In the genomic region with DNA sequence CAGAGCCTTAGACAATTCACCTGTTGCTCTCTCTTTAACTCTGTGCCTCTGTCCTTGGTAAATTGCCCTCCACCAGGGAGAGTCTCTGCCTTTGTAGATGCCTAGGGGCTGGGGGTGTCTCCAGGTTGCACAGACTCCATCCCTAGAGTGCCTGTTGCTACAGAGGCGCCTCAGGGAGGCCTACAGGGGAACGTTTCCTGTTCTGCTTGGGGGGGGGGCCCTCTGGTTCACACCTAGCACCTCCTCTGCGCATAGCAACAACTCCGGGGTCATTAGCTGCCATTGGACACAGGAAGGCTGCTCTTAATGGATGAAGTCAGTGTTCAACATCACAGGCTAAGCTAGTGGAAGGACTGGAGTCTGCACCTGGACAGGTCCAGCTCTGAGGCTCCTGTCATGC, we compare ENCODE assay signal across 26 mouse cellular contexts. TPM values are rescaled to one million over a fixed set of nuclear protein-coding genes. Genes with fewer than 3 reads are reported as not detected.
DNase-seq lines count a peak whose midpoint lies in the region; ATAC-seq and TF ChIP-seq lines count a peak whose summit lies in the region.
"Had no signal": no experiment of that assay in that cellular context is flagged by ENCODE, and none has a peak within 500 bp of the region (broad histone marks: within the 10 kb centered on the region; RNA-seq: fewer than 3 reads in every experiment).

No protein-coding gene starts in this region.

- 36% methylated on average over 4 of the region's 4 CpGs for WGBS in heart, embryonic 11.5 days (ENCODE audit: insufficient replicate concordance)
- WGBS in heart, adult 2 months, result 62% methylated on average over 4 of the region's 4 CpGs
- WGBS in embryonic facial prominence, embryonic 13.5 days, result 41% methylated on average over 4 of the region's 4 CpGs
- WGBS in limb, embryonic 10.5 days, result 25% methylated on average over 4 of the region's 4 CpGs
- 52% methylated on average over 4 of the region's 4 CpGs for WGBS in hindbrain, postnatal 0 days

- no peak overlapping the region for H3K27ac ChIP-seq in heart, embryonic 11.5 days (ENCODE audit: low read depth, low read length)
- no peak overlapping the region for H3K27ac ChIP-seq in heart, adult 2 months
- H3K27ac ChIP-seq in embryonic facial prominence, embryonic 13.5 days, result peak overlapping the region; percentile 29; the same call in 1 of the 2 replicates
- H3K27ac ChIP-seq in limb, embryonic 10.5 days, result peak overlapping the region; percentile 75
- no peak overlapping the region for H3K27ac ChIP-seq in hindbrain, postnatal 0 days
- H3K27ac ChIP-seq: forebrain, embryonic 12.5 days; heart, embryonic 13.5 days; hindbrain, embryonic 14.5 days; left cerebral cortex, adult 2 months; liver, embryonic 12.5 days; midbrain, embryonic 12.5 days; neural tube, embryonic 12.5 days; stomach, postnatal 0 days had no signal

- TF ChIP-seq CTCF in heart, adult 2 months (IDR thresholded peaks at IDR 0.05), result no peak
- no peak for TF ChIP-seq CTCF in hindbrain, postnatal 0 days (IDR thresholded peaks at IDR 0.05; ENCODE audit: low read depth)

- no peaks in the 10 kb centered on the region for H3K79me2 ChIP-seq in heart, adult 2 months (replicated peaks; ENCODE audit: control insufficient read depth, insufficient read depth, low read length)

- no peak for TF ChIP-seq EP300 in heart, adult 2 months (IDR thresholded peaks at IDR 0.05; ENCODE audit: insufficient read depth, low read depth, low read length)

- H3K36me3 ChIP-seq in heart, embryonic 11.5 days (ENCODE audit: control insufficient read depth, insufficient read depth, low read length), result no peaks in the 10 kb centered on the region; the same call in 1 of the 2 replicates
- H3K36me3 ChIP-seq in heart, adult 2 months (ENCODE audit: control insufficient read depth, insufficient read depth, low read length), result no peaks in the 10 kb centered on the region
- H3K36me3 ChIP-seq in embryonic facial prominence, embryonic 13.5 days, result no peaks in the 10 kb centered on the region
- peaks cover 6% of the 10 kb centered on the region; the same call in 1 of the 2 replicates for H3K36me3 ChIP-seq in limb, embryonic 10.5 days
- H3K36me3 ChIP-seq in hindbrain, postnatal 0 days (ENCODE audit: insufficient read depth, low read length), result no peaks in the 10 kb centered on the region
- H3K36me3 ChIP-seq: forebrain, embryonic 12.5 days; heart, embryonic 13.5 days; liver, embryonic 12.5 days; midbrain, embryonic 12.5 days; neural tube, embryonic 12.5 days had no signal

- H3K9me3 ChIP-seq in heart, embryonic 11.5 days (replicated peaks; ENCODE audit: control insufficient read depth, low read length), result no peaks in the 10 kb centered on the region
- H3K9me3 ChIP-seq in embryonic facial prominence, embryonic 13.5 days, result no peaks in the 10 kb centered on the region
- H3K9me3 ChIP-seq in limb, embryonic 10.5 days (replicated peaks), result no peaks in the 10 kb centered on the region
- no peaks in the 10 kb centered on the region for H3K9me3 ChIP-seq in hindbrain, postnatal 0 days (ENCODE audit: low read length)
- H3K9me3 ChIP-seq: forebrain, embryonic 12.5 days; heart, embryonic 13.5 days; liver, embryonic 12.5 days; midbrain, embryonic 12.5 days; neural tube, embryonic 12.5 days had no signal

- intact Hi-C loops in heart, adult 2 months (cut with DNase I), result no loop called here

- TF ChIP-seq POLR2A in heart, adult 2 months (IDR thresholded peaks at IDR 0.05; ENCODE audit: insufficient read depth, low read depth, low read length), result no peak

- no peaks in the 10 kb centered on the region for H3K27me3 ChIP-seq in heart, embryonic 11.5 days (ENCODE audit: control insufficient read depth, insufficient read depth, low read length)
- no peaks in the 10 kb centered on the region for H3K27me3 ChIP-seq in heart, adult 2 months (ENCODE audit: control insufficient read depth, insufficient read depth, low read length)
- no peaks in the 10 kb centered on the region for H3K27me3 ChIP-seq in embryonic facial prominence, embryonic 13.5 days
- no peaks in the 10 kb centered on the region for H3K27me3 ChIP-seq in limb, embryonic 10.5 days (ENCODE audit: low read depth, poor library complexity, severe bottlenecking)
- H3K27me3 ChIP-seq in hindbrain, postnatal 0 days (ENCODE audit: insufficient read depth, low read length), result no peaks in the 10 kb centered on the region
- H3K27me3 ChIP-seq: forebrain, embryonic 12.5 days; heart, embryonic 13.5 days; midbrain, embryonic 12.5 days; neural tube, embryonic 12.5 days had no signal

- no peak overlapping the region for H3K4me2 ChIP-seq in heart, embryonic 11.5 days
- no peak overlapping the region for H3K4me2 ChIP-seq in embryonic facial prominence, embryonic 13.5 days
- no peak overlapping the region for H3K4me2 ChIP-seq in hindbrain, postnatal 0 days (ENCODE audit: low read depth, low read length)
- H3K4me2 ChIP-seq: forebrain, embryonic 12.5 days; heart, embryonic 13.5 days; hindbrain, embryonic 14.5 days; liver, embryonic 12.5 days; midbrain, embryonic 12.5 days; neural tube, embryonic 12.5 days had no signal

- no peak for DNase-seq in heart, adult 2 months
- peak; percentile 44 for DNase-seq in CD4-positive, CD25-positive, alpha-beta regulatory T cell, adult 2 months (ENCODE audit: low read depth, low spot score)
- no peak for DNase-seq in limb, embryonic 10.5 days (ENCODE audit: low spot score)
- no peak for DNase-seq in urinary bladder, postnatal 25 days (ENCODE audit: low spot score)
- DNase-seq in hindbrain, postnatal 0 days (ENCODE audit: low spot score), result no peak
- DNase-seq: cerebellum, adult 8-10 months; heart, postnatal 14 days; kidney, adult 18-20 months; layer of hippocampus, adult 9-11 months; left cerebral cortex, postnatal 4 days; lung, adult 18-20 months; lung, postnatal 14 days; right cerebral cortex, postnatal 4 days; thymus, adult 2 months; thymus, postnatal 4 days had no signal

- peak overlapping the region; percentile 34; the same call in 1 of the 2 replicates for H3K9ac ChIP-seq in heart, embryonic 11.5 days (ENCODE audit: low read depth, low read length)
- no peak overlapping the region for H3K9ac ChIP-seq in heart, adult 2 months (ENCODE audit: low read depth, low read length)
- no peak overlapping the region for H3K9ac ChIP-seq in embryonic facial prominence, embryonic 13.5 days
- no peak overlapping the region for H3K9ac ChIP-seq in hindbrain, postnatal 0 days (replicated peaks; ENCODE audit: low read length)
- H3K9ac ChIP-seq: forebrain, embryonic 12.5 days; heart, embryonic 13.5 days; hindbrain, embryonic 14.5 days; liver, embryonic 12.5 days; midbrain, embryonic 12.5 days; neural tube, embryonic 12.5 days had no signal

- no peak overlapping the region for H3K4me3 ChIP-seq in heart, embryonic 11.5 days (ENCODE audit: low read depth, low read length)
- no peak overlapping the region for H3K4me3 ChIP-seq in heart, adult 2 months
- H3K4me3 ChIP-seq in embryonic facial prominence, embryonic 13.5 days, result no peak overlapping the region
- 0 out of 2 replicates have a peak overlapping the region, but pooled peaks have one; percentile 3 for H3K4me3 ChIP-seq in limb, embryonic 10.5 days
- no peak overlapping the region for H3K4me3 ChIP-seq in hindbrain, postnatal 0 days (ENCODE audit: low read length)
- H3K4me3 ChIP-seq: forebrain, embryonic 12.5 days; heart, embryonic 13.5 days; left cerebral cortex, adult 2 months; liver, embryonic 12.5 days; midbrain, embryonic 12.5 days; neural tube, embryonic 12.5 days had no signal

- ATAC-seq in heart, embryonic 11.5 days (replicated peaks; ENCODE audit: insufficient number of reproducible peaks, low FRiP score, low TSS enrichment), result no peak
- ATAC-seq in embryonic facial prominence, embryonic 13.5 days (ENCODE audit: insufficient number of reproducible peaks, insufficient read depth, low FRiP score, low TSS enrichment, low read depth), result no peak; the same call in 1 of the 2 replicates
- no peak for ATAC-seq in granulocyte monocyte progenitor cell, adult 5-6 weeks (replicated peaks; ENCODE audit: poor library complexity, severe bottlenecking)
- ATAC-seq in hindbrain, postnatal 0 days, result no peak
- ATAC-seq: liver, embryonic 12.5 days had no signal

- peaks cover 46% of the 10 kb centered on the region for H3K4me1 ChIP-seq in heart, embryonic 11.5 days (ENCODE audit: control insufficient read depth, insufficient read depth, low read length)
- peaks cover 2% of the 10 kb centered on the region; the same call in 1 of the 2 replicates for H3K4me1 ChIP-seq in heart, adult 2 months (ENCODE audit: control insufficient read depth, insufficient read depth, low read length)
- H3K4me1 ChIP-seq in embryonic facial prominence, embryonic 13.5 days, result peaks cover 68% of the 10 kb centered on the region
- H3K4me1 ChIP-seq in limb, embryonic 10.5 days, result peaks cover 77% of the 10 kb centered on the region
- peaks cover 15% of the 10 kb centered on the region for H3K4me1 ChIP-seq in hindbrain, postnatal 0 days (ENCODE audit: insufficient read depth, low read length)

RNA-seq across cellular contexts. Expression of gene Ece1, which starts 12.8 kb away (rescaled TPM):
- 129 and 157 TPM in 2 replicates for polyA plus RNA-seq in heart, embryonic 11.5 days (2014; fragmentation: Nextera tagmentation; extraction: Ambion mirVana)
- total RNA-seq in heart, adult 2 months (2021), result 100 to 1,000 TPM; 102 to 120 TPM
- 23.3 and 27.3 TPM in 2 replicates for polyA plus RNA-seq in heart, adult 2 months (2012; rRNA removed)
- 49.9 and 65.0 TPM in 2 replicates for polyA plus RNA-seq in embryonic facial prominence, embryonic 13.5 days (2015; fragmentation: Nextera tagmentation; extraction: Ambion mirVana)
- polyA plus RNA-seq in limb, embryonic 10.5 days (2016; fragmentation: Nextera tagmentation; extraction: Ambion mirVana), result 41.1 and 41.4 TPM in 2 replicates
- total RNA-seq in granulocyte monocyte progenitor cell, adult 5-6 weeks (2014; fragmentation: Nextera tagmentation), result 8.4 and 12.3 TPM in 2 replicates
- total RNA-seq in granulocyte monocyte progenitor cell, adult 5-6 weeks (2017), result 3.7 and 4.8 TPM in 2 replicates
- total RNA-seq in hindbrain, postnatal 0 days (2014; rRNA removed), result 40.0 and 43.8 TPM in 2 replicates
- 23.0 and 23.4 TPM in 2 replicates for polyA plus RNA-seq in hindbrain, postnatal 0 days (2015; fragmentation: Nextera tagmentation; extraction: Ambion mirVana)

Comparison
In these comparisons a context has a peak if more than half of its experiments do, and no peak if none do; other contexts are left out.
1. H3K27ac ChIP-seq: peak in embryonic facial prominence, embryonic 13.5 days (single experiment) and limb, embryonic 10.5 days (single experiment); none in heart, embryonic 11.5 days (single experiment), heart, adult 2 months (single experiment) and hindbrain, postnatal 0 days (single experiment).